Mouse (Mus musculus) stomach, postnatal 0 days (tissue): Measurements from ENCODE around the gene Phpt1.

Source experiments
- CTCF ChIP-seq: IDR thresholded peaks from 2 replicates; pipeline ENCODE4 v1.5.1; 2016; ENCODE audit warnings: antibody characterized with exemption, low read depth, mild to moderate bottlenecking, moderate library complexity
- EP300 ChIP-seq: optimal IDR thresholded peaks from 2 replicates; pipeline ENCODE3; 2016; ENCODE audit warnings: antibody characterized with exemption

GRCm38 (mm10) chr2:25558774-25559173 lies 16.2 kb downstream of the Phpt1 start:
- TF ChIP-seq CTCF (no peak), EP300 (no peak)
